Mouse (Mus musculus) cerebellum, adult 2 months (tissue): ENCODE data around the gene Zswim1.

ENCODE experiments used
- CTCF ChIP-seq: fragments of 200-500 bp; IDR thresholded peaks from 2 replicates; pipeline ENCODE4 v1.5.1; 2011; ENCODE audit warnings: low read depth, mild to moderate bottlenecking, control low read depth, low read length, moderate library complexity, borderline replicate concordance; ENCODE audit not compliant: insufficient read depth
- POLR2A ChIP-seq: fragments of 200-500 bp; IDR thresholded peaks from 2 replicates; pipeline ENCODE4 v1.6.1; 2011; ENCODE audit warnings: low read length, control low read depth, borderline replicate concordance; ENCODE audit not compliant: insufficient read depth

DNA sequence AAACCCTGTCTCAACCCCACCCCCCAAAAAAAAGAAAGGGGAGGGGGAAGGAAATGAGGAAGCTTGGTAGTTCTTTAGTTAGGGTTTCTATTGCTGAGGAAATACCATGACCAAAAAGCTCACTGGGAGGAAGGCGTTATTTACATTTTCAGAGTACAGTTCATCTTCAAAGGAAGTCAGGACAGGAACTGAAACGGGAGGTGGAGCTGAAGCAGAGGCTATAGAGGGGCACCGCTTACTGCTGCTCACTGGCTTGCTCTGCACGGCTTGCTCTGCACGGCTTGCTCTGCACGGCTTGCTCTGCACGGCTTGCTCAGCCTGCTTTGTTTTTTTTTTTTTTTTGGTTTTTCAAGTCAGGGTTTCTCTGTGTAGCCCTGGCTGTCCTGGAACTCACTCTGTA is 46.0 kb downstream of the Zswim1 start:
- no peak for TF ChIP-seq POLR2A
- no peak for TF ChIP-seq CTCF
